Mouse (Mus musculus): ENCODE results near the gene Prcd.

Prcd gene

DNA sequence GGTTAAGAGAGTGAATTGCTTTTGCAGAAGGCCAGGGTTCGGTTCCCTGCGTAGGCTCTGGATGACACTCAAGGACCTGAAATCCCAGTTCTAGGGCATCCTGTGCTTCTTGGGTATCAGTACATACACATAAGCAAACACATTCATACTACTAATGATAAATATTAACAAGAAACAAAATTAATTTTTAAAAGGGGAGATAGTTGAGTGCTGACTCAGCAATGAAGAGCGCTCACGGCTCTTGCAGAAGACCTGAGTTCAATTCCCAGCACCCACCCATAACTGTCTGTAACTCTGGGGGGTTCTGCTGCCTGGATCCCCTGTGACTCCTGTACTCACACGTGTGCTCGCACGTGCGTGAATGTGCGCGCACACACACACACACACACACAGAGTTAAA, 36.3 kb downstream of the Prcd start:
- no peak for DNase-seq (ENCODE audit: low read depth, low spot score)

DNA sequence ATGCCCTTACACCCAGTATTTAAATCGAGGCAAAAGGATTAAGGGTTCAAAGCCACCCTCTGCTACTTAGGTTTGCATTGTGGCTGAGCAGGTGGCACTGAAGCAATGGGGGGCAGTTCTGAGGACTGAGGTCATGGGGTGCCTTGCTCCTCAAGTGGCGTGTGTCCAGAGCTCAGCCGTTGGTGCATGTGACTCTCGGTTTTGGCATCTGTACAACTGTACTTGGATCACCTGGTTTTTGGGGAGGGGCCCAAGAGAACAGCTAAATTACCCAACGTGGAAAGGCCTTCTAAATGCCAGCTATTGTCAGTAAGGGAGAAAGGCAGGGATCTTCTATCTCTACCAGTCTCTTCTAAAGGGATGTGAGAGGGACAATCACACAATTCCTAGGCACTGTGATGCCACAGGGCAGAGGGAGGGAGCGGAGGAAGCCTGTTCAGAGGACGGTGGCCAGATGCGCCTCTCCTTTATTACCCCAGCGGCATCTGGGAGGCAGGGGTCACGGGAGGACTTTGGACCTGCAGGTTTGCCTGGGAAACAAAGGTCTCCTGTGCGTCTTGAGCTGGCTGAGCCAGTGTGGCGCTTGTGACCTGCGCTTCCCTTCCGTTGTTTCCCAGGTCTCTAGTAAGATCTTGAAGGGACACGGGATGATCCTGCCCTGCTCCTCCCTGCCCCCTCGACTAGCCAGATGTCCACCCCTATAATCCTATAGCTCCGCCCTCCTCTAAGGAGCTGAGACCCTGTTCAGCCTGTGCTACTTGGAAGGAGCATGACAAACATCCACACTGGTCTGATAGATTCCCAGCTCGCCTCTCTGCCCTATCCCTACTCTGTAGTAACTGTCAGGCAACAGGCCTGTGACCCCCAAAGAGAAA, 37.6 kb downstream of the Prcd start:
- no peak for DNase-seq (ENCODE audit: low read depth, low spot score)

DNA sequence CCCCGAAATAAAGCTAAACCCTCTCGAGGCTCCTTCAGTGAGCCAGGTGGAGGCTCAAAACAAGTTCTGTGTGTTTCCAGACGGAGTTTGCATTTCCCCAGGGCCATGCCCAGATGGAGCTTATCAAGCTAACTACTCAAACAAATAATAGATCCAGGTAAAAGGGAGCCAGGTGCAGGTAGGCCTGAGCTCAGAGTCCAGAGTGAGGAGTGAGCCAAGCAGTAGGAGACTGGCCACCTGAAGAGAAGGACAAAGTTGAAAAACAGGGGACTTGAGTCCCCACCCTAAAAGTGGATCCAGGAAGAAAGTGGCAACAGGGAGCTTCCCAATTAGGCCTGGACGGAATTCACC, 40.5 kb downstream of the Prcd start:
- DNase-seq (ENCODE audit: low read depth, low spot score): no peak

DNA sequence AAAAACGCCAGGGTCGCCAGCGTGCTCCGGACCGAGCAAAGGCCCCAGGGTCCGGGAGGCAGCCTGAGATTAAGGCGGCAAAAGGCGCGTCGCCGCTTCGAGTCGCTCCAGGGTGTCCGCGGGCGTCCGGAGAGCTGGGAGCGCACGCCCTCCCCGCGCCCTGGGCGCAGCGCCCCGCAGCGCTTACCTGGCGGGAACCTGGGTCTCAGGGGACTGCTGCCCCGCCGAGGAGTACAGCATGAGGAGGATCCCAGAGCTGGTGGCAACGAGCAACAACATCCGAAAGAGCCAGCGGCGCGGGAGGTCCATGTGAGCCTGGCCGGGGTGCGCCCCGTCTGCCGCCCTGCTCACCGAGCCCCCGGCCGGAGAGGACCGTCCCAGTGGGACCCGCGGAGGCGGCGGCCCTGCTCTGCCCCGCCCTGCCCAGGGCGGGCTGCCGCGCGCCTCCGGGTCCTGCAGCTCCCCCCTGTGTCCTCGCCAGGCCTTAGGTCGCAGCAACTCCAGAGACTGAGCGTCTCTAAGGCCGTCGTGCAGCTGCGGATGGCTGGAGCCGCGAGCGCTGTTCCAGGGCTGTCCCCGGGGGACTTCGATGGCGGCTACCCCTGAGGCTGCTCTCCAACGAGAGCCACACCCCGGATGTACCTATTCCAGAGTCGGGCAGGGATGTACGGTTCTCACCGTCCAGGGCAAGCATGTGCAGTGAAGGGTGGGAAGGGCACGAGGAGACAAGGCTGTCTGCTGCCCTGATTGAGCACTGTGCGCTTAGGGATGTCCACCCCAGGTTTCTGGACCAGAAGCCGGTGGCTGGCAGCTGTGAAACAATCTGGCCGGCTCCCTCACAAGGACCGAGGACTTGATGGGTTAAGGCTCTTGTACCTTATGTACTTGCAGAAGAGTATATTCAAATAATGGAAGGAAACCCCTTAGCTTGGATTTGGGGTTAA, 41.2 kb downstream of the Prcd start:
- DNase-seq (ENCODE audit: low read depth, low spot score): no peak

DNA sequence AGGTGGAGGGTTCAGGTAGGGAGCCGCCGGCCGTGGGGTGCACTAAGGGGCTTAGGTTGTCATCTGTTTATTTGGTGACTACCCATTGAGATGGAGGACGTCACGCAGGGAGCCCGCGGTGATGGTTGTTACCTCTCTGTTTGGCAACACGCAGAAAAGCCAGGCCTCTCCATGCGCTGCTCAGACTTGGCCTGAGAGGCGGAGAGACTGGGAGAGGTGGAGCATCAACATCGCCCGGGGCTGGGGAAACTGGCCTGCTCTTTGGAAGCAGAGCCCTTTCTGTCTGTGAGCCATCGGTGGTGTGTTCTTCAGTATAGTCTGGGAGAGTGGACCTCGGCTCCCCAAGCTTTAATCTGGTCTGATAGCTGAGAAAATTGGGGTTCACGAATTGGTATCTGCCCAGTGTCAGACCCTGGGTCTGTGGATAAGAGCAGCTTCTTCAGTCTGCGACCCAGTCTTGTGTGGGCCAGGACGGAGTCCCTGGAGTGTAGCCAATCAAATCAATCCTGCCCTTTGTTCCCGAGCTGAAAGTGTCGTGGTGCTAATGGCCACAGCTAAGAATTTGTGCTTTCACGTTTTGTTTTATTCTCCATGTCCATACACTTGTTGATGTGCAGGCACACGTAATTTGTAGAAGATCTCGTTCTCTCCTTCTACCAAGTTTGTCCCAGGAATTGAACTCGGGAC, 42.0 kb downstream of the Prcd start:
- DNase-seq (ENCODE audit: low read depth, low spot score): no peak

DNA sequence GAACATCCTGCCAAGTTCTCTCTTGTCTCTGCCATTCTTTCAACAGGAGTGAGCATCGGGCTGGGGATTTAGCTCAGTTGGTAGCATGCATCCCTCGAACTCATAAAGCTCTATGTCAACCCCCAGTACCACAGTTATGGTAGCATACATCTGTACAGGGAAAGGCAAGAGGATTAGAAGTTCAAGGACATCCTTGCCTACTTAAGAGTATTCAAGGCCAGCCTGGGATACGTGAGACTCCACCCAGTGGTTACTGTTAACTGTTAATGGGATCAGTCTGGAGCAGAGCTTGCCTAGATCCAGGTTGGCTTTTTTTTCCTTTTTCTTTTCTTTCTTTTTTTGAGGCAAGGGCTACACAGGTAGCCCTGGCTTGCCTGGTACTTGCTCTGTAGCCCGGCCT, 43.1 kb downstream of the Prcd start:
- no peak for DNase-seq (ENCODE audit: low read depth, low spot score)

DNA sequence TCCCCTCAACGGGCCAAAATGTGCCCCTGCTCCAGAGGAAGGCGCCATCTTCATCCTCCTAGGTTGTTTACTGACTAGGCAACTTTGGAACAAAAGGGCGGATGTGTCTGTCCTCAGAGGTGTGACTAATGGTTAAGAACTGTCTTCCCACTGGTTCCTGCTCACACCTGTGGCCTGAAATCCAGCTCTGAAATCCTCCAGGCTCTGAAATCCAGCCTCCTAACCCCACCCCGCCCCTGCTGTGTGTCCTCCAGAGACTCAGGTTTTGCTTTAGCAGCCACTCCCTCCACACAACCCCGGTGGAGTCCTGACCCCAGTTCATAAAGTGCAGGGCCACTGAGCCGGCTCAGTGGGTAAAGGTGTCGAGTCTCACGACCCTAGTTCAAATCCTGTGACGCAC, 44.2 kb downstream of the Prcd start:
- no peak for DNase-seq (ENCODE audit: low read depth, low spot score)

DNA sequence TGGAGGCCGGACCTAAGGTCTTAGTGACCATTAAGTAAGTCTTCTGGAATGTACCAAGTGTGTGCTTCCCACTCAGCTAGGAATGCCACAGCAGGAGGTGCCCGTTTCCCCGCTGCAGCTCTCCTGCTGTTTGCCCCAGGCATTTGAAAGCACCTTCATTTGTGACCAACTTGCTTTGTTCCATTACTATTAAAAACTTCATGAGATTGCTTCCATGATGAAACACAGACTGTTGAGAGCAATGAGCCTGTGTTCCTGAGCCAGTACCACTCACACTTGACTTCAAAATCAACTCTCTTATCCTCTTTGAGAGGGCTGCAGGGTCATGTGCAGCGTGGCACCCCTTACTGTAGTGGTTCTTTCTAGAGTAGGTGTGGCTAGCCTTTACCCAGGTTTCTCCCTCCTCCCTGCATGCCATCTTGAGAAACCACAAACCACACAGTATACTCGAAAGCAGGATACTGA, 48.1 kb downstream of the Prcd start:
- no peak for DNase-seq (ENCODE audit: low read depth, low spot score)

DNA sequence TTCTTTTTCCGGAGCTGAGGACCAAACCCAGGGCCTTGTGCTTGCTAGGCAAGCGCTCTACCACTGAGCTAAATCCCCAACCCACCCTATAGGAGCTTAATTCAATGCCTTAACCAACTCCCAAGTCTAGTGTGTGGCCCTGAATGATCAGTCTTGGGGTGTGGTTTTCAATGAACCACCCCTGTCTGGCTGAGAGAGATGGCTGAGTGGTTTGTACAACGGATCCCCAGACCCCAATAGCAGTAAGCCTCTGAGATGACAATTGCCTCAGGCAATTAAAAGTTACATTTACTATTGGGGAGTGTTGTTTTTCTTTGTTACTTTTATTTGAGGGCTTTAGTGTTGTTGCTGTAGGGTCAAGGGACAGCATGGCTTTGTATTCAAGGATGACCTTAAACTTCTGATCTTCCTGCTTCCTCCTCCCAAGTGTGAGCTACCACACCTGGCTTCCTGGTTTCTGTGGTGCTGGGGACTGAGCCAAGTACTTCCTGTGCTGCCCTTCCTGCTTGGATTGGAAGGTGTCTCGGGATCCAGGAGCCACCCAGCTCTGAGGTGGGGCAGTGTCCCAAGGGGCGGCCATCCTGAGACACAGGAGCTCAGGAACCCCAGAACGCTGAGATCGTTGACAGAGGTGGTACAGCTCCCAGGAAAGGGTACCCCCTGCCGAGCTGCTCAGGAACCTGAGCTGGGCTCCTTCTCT, 51.2 kb downstream of the Prcd start:
- no peak for DNase-seq (ENCODE audit: low read depth, low spot score)

DNA sequence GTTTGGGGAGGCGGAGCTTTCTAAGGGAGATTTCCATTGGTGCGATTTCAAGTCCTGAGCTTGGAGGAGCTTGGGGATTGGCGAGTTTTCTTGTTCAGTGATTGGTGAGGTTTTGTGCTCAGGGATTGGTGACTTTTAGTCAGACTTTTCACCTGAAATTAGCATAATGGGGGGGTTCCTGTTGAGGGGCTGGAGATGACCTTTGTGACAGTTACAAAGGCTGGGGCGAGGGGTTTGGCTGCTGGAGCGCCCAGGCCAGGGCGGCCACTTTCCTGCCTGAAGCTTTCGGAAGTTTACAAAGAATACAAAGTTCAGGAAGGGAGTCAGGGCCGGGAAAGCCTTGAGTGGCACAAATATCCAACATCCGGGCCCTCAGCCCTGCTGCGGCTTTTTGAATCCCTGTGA, 51.9 kb downstream of the Prcd start:
- DNase-seq (ENCODE audit: low read depth, low spot score): no peak

DNA sequence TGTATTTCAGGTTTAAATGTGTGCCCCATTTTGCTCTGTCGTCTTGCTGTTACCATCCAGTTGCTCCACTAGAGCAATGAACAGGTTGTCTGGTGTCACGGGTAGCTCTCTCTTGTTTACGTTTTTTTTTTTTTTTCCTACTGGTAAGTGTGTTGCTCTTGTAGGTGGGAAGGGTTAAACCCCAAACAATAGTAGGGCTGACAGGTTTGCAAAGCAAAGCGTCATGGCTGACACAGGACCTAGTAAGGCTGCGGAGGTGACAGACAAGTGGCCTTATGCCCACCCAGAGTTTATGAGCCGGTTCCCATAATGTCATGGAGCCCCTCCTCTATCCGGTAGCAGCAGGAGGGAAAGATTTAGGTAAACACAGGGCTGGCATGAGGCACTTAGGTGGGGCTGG, 53.0 kb downstream of the Prcd start:
- no peak for DNase-seq (ENCODE audit: low read depth, low spot score)

DNA sequence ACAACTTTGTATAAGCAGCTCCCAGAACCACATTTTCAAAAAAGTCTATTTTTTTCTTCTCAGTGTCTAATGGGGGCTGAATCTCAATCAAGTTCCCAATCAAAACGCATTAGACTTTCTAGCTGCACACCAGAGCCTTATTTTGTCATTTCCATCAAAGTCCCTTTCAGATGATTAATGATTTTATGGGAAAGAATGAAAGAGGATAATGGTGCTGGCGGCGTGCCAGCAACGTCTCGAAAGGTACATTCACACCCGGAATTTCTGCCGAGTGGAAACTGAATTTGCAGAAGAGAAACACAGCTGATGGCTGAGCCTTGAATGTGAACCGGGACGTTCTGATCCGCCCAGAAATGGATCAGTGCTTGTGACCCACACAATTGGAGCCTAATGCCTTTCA, 56.8 kb downstream of the Prcd start:
- peak; percentile 5 for DNase-seq (ENCODE audit: low read depth, low spot score)

DNA sequence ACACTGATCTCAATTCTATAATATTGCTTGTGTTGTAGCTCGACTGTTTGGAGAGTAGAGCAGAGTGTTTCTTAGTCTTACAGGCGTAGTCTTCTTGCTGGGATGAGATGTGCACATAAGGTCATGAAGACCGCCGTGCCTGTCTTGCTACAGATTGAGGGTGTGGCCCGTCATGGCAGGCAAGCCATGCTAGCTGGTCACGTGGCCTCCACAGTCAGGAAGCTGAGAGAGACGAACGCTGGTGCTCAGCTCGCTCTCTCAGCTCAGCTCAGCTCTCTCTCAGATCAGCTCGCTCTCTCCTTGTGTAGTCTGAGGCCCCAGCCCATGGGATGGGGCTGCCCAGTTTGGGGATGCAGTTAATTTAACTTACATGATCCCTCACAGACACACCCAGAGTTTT, 57.5 kb downstream of the Prcd start:
- no peak for DNase-seq (ENCODE audit: low read depth, low spot score)

DNA sequence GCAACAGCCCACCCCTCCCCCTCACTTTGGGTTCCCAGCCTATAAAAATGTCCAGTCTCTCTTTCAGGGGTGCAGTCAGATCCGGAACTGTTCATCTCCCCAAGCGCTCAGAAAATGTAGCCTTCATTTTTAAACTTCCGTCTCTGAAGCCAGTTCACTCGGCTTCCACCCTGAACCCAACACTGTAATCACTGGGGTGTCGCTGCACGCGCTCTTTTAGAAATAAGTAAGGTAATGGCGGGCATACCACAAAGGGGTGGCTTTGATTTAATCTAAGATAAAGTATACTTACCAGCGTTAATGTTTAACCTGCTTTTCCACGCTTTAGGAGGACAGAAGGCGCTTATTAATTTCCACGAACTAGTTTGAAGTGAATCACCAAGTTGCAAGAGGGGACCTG, 60.7 kb downstream of the Prcd start:
- DNase-seq (ENCODE audit: low read depth, low spot score): no peak
